Mouse (Mus musculus): ENCODE data around the gene Arntl. TPM values are rescaled to one million over a fixed set of nuclear protein-coding genes. Genes with fewer than 3 reads are reported as not detected.

Gene Arntl
- polyA plus RNA-seq, 1 experiment from 2014 or later: 14.6 TPM

- ATAC-seq (ENCODE audit: insufficient number of reproducible peaks, insufficient read depth, low FRiP score, low read depth): no peak
- Histone ChIP-seq H3K4me2 (replicated peaks; ENCODE audit: low read depth, low read length) (no peak overlapping the region), H3K4me1 (ENCODE audit: control insufficient read depth, insufficient read depth, low read length) (no peaks in the 10 kb centered on the region), H3K27ac (ENCODE audit: low read length) (no peak overlapping the region), H3K9ac (replicated peaks; ENCODE audit: low read depth, low read length) (no peak overlapping the region), H3K27me3 (ENCODE audit: control insufficient read depth, insufficient read depth, low read length) (no peaks in the 10 kb centered on the region), H3K36me3 (ENCODE audit: control insufficient read depth, insufficient read depth, low read length) (no peaks in the 10 kb centered on the region), H3K9me3 (ENCODE audit: control insufficient read depth, low read depth, low read length) (no peaks in the 10 kb centered on the region), H3K4me3 (ENCODE audit: low read depth, low read length) (no peak overlapping the region)
- 86% methylated on average over 8 of the region's 8 CpGs for WGBS
Observed at GRCm38 (mm10) chr7:113183787-113184186, 23.5 kb upstream of the Arntl start.

GRCm38 (mm10) chr7:113185056-113185455, 22.2 kb upstream of the Arntl start:
- Histone ChIP-seq H3K4me1 (ENCODE audit: control insufficient read depth, insufficient read depth, low read length) (no peaks in the 10 kb centered on the region), H3K4me2 (replicated peaks; ENCODE audit: low read depth, low read length) (no peak overlapping the region), H3K9ac (replicated peaks; ENCODE audit: low read depth, low read length) (no peak overlapping the region), H3K4me3 (ENCODE audit: low read depth, low read length) (no peak overlapping the region), H3K27ac (ENCODE audit: low read length) (no peak overlapping the region), H3K36me3 (ENCODE audit: control insufficient read depth, insufficient read depth, low read length) (no peaks in the 10 kb centered on the region), H3K27me3 (ENCODE audit: control insufficient read depth, insufficient read depth, low read length) (no peaks in the 10 kb centered on the region), H3K9me3 (ENCODE audit: control insufficient read depth, low read depth, low read length) (no peaks in the 10 kb centered on the region)
- no peak for ATAC-seq (ENCODE audit: insufficient number of reproducible peaks, insufficient read depth, low FRiP score, low read depth)

- ATAC-seq (ENCODE audit: insufficient number of reproducible peaks, insufficient read depth, low FRiP score, low read depth): no peak
- H3K27me3 ChIP-seq (ENCODE audit: control insufficient read depth, insufficient read depth, low read length): no peaks in the 10 kb centered on the region
Observed at GRCm38 (mm10) chr7:113186041-113186800, 21.0 kb upstream of the Arntl start.

GRCm38 (mm10) chr7:113188091-113188490, 19.2 kb upstream of the Arntl start:
- H3K27ac ChIP-seq (ENCODE audit: low read length): no peak overlapping the region
- 0 out of 2 replicates have a peak, but pooled peaks cover 3% of the 10 kb centered on the region for H3K9me3 ChIP-seq (ENCODE audit: control insufficient read depth, low read depth, low read length)
- ATAC-seq (ENCODE audit: insufficient number of reproducible peaks, insufficient read depth, low FRiP score, low read depth): no peak
- H3K4me3 ChIP-seq (ENCODE audit: low read depth, low read length): no peak overlapping the region
- H3K4me1 ChIP-seq (ENCODE audit: control insufficient read depth, insufficient read depth, low read length): no peaks in the 10 kb centered on the region; the same call in 1 of the 2 replicates
- no peak overlapping the region for H3K4me2 ChIP-seq (replicated peaks; ENCODE audit: low read depth, low read length)
- H3K36me3 ChIP-seq (ENCODE audit: control insufficient read depth, insufficient read depth, low read length): no peaks in the 10 kb centered on the region
- H3K27me3 ChIP-seq (ENCODE audit: control insufficient read depth, insufficient read depth, low read length): no peaks in the 10 kb centered on the region
- H3K9ac ChIP-seq (replicated peaks; ENCODE audit: low read depth, low read length): no peak overlapping the region
- 40% methylated on average over 2 of the region's 2 CpGs for WGBS

More at GRCm38 (mm10) chr7:113186041-113186800, 21.0 kb upstream of the Arntl start:
- no peaks in the 10 kb centered on the region for H3K36me3 ChIP-seq (ENCODE audit: control insufficient read depth, insufficient read depth, low read length)
- H3K4me1 ChIP-seq (ENCODE audit: control insufficient read depth, insufficient read depth, low read length): no peaks in the 10 kb centered on the region
- 54% methylated on average over 10 of the region's 10 CpGs for WGBS
- H3K4me3 ChIP-seq (ENCODE audit: low read depth, low read length): no peak overlapping the region
- H3K27ac ChIP-seq (ENCODE audit: low read length): no peak overlapping the region
- no peak overlapping the region for H3K9ac ChIP-seq (replicated peaks; ENCODE audit: low read depth, low read length)
- H3K9me3 ChIP-seq (ENCODE audit: control insufficient read depth, low read depth, low read length): 0 out of 2 replicates have a peak, but pooled peaks cover 3% of the 10 kb centered on the region
- no peak overlapping the region for H3K4me2 ChIP-seq (replicated peaks; ENCODE audit: low read depth, low read length)

GRCm38 (mm10) chr7:113188566-113188965, 18.7 kb upstream of the Arntl start:
- no peak overlapping the region for H3K4me3 ChIP-seq (ENCODE audit: low read depth, low read length)
- no peaks in the 10 kb centered on the region; the same call in 1 of the 2 replicates for H3K4me1 ChIP-seq (ENCODE audit: control insufficient read depth, insufficient read depth, low read length)
- no peak for ATAC-seq (ENCODE audit: insufficient number of reproducible peaks, insufficient read depth, low FRiP score, low read depth)
- no peak overlapping the region for H3K27ac ChIP-seq (ENCODE audit: low read length)
- 0 out of 2 replicates have a peak, but pooled peaks cover 3% of the 10 kb centered on the region for H3K9me3 ChIP-seq (ENCODE audit: control insufficient read depth, low read depth, low read length)
- H3K4me2 ChIP-seq (replicated peaks; ENCODE audit: low read depth, low read length): no peak overlapping the region
- no peaks in the 10 kb centered on the region for H3K36me3 ChIP-seq (ENCODE audit: control insufficient read depth, insufficient read depth, low read length)
- no peak overlapping the region for H3K9ac ChIP-seq (replicated peaks; ENCODE audit: low read depth, low read length)
- 38% methylated on average over 9 of the region's 9 CpGs for WGBS
- no peaks in the 10 kb centered on the region for H3K27me3 ChIP-seq (ENCODE audit: control insufficient read depth, insufficient read depth, low read length)

GRCm38 (mm10) chr7:113191787-113192186, 15.5 kb upstream of the Arntl start:
- H3K27ac ChIP-seq (ENCODE audit: low read length): no peak overlapping the region
- no peaks in the 10 kb centered on the region for H3K27me3 ChIP-seq (ENCODE audit: control insufficient read depth, insufficient read depth, low read length)
- H3K4me1 ChIP-seq (ENCODE audit: control insufficient read depth, insufficient read depth, low read length): no peaks in the 10 kb centered on the region; the same call in 1 of the 2 replicates
- ATAC-seq (ENCODE audit: insufficient number of reproducible peaks, insufficient read depth, low FRiP score, low read depth): no peak
- no peak overlapping the region for H3K4me3 ChIP-seq (ENCODE audit: low read depth, low read length)
- 56% methylated on average over 1 of the region's 1 CpGs for WGBS
- H3K9me3 ChIP-seq (ENCODE audit: control insufficient read depth, low read depth, low read length): 0 out of 2 replicates have a peak, but pooled peaks cover 3% of the 10 kb centered on the region
- H3K9ac ChIP-seq (replicated peaks; ENCODE audit: low read depth, low read length): no peak overlapping the region
- no peaks in the 10 kb centered on the region for H3K36me3 ChIP-seq (ENCODE audit: control insufficient read depth, insufficient read depth, low read length)
- no peak overlapping the region for H3K4me2 ChIP-seq (replicated peaks; ENCODE audit: low read depth, low read length)

- Histone ChIP-seq H3K4me3 (ENCODE audit: low read depth, low read length) (no peak overlapping the region), H3K9me3 (ENCODE audit: control insufficient read depth, low read depth, low read length) (0 out of 2 replicates have a peak, but pooled peaks cover 3% of the 10 kb centered on the region), H3K9ac (replicated peaks; ENCODE audit: low read depth, low read length) (no peak overlapping the region), H3K4me2 (replicated peaks; ENCODE audit: low read depth, low read length) (no peak overlapping the region), H3K36me3 (ENCODE audit: control insufficient read depth, insufficient read depth, low read length) (no peaks in the 10 kb centered on the region), H3K4me1 (ENCODE audit: control insufficient read depth, insufficient read depth, low read length) (peaks cover 7% of the 10 kb centered on the region; the same call in 1 of the 2 replicates), H3K27me3 (ENCODE audit: control insufficient read depth, insufficient read depth, low read length) (no peaks in the 10 kb centered on the region), H3K27ac (ENCODE audit: low read length) (no peak overlapping the region)
- ATAC-seq (ENCODE audit: insufficient number of reproducible peaks, insufficient read depth, low FRiP score, low read depth): no peak
- WGBS: 18% methylated on average over 8 of the region's 8 CpGs
Observed at GRCm38 (mm10) chr7:113192714-113193365, 14.4 kb upstream of the Arntl start.

- no peak overlapping the region for H3K9ac ChIP-seq (replicated peaks; ENCODE audit: low read depth, low read length)
Observed at GRCm38 (mm10) chr7:113193872-113194271, 13.4 kb upstream of the Arntl start.

More at GRCm38 (mm10) chr7:113193872-113194271, 13.4 kb upstream of the Arntl start:
- H3K4me2 ChIP-seq (replicated peaks; ENCODE audit: low read depth, low read length): no peak overlapping the region
- H3K36me3 ChIP-seq (ENCODE audit: control insufficient read depth, insufficient read depth, low read length): no peaks in the 10 kb centered on the region
- no peak for ATAC-seq (ENCODE audit: insufficient number of reproducible peaks, insufficient read depth, low FRiP score, low read depth)
- H3K4me1 ChIP-seq (ENCODE audit: control insufficient read depth, insufficient read depth, low read length): peaks cover 7% of the 10 kb centered on the region; the same call in 1 of the 2 replicates
- H3K27ac ChIP-seq (ENCODE audit: low read length): no peak overlapping the region
- H3K4me3 ChIP-seq (ENCODE audit: low read depth, low read length): no peak overlapping the region
- 0 out of 2 replicates have a peak, but pooled peaks cover 3% of the 10 kb centered on the region for H3K9me3 ChIP-seq (ENCODE audit: control insufficient read depth, low read depth, low read length)
- H3K27me3 ChIP-seq (ENCODE audit: control insufficient read depth, insufficient read depth, low read length): no peaks in the 10 kb centered on the region

Measured in stomach, embryonic 14.5 days (tissue).